Mouse (Mus musculus) embryonic fibroblast, embryonic 13.5 days (primary cell): ENCODE measurements around the gene Tmem189. TPM values are rescaled to one million over a fixed set of nuclear protein-coding genes. Genes with fewer than 3 reads are reported as not detected.
A peak's percentile ranks its signal among the peaks of the same experiment; 100 is the strongest.

Experiments
- H3K27ac ChIP-seq: 2 replicates; pipeline ENCODE4 v1.5.1; 2012; ENCODE audit warnings: low read length, control low read depth, inconsistent platforms; ENCODE audit not compliant: insufficient read depth
- H3K4me1 ChIP-seq: 2 replicates; pipeline ENCODE4 v1.6.1; 2011; ENCODE audit warnings: low read length; ENCODE audit not compliant: control insufficient read depth, insufficient read depth
- H3K4me3 ChIP-seq: 2 replicates; pipeline ENCODE4 v1.5.1; 2011; ENCODE audit warnings: mild to moderate bottlenecking, control low read depth, low read length; ENCODE audit not compliant: insufficient read depth
- CTCF ChIP-seq: IDR thresholded peaks from 2 replicates; pipeline ENCODE4 v1.5.1; 2011; ENCODE audit warnings: mild to moderate bottlenecking, control low read depth, low read length, moderate library complexity, borderline replicate concordance; ENCODE audit not compliant: insufficient read depth
- POLR2A ChIP-seq: IDR thresholded peaks from 2 replicates; pipeline ENCODE4 v1.6.1; 2011; ENCODE audit warnings: low read depth, mild to moderate bottlenecking, control low read depth, low read length, moderate library complexity
- polyA plus RNA-seq: library from polyadenylated mRNA; stranded (reverse); fragments of >200 nt; gene quantifications from 2 replicates; pipeline ENCODE4 v1.2.4, GENCODE M21; 2011; ENCODE audit warnings: low read depth; ENCODE audit not compliant: missing spikeins, insufficient read length

Tmem189 gene
- polyA plus RNA-seq, 1 experiment, result 31.3 TPM

DNA sequence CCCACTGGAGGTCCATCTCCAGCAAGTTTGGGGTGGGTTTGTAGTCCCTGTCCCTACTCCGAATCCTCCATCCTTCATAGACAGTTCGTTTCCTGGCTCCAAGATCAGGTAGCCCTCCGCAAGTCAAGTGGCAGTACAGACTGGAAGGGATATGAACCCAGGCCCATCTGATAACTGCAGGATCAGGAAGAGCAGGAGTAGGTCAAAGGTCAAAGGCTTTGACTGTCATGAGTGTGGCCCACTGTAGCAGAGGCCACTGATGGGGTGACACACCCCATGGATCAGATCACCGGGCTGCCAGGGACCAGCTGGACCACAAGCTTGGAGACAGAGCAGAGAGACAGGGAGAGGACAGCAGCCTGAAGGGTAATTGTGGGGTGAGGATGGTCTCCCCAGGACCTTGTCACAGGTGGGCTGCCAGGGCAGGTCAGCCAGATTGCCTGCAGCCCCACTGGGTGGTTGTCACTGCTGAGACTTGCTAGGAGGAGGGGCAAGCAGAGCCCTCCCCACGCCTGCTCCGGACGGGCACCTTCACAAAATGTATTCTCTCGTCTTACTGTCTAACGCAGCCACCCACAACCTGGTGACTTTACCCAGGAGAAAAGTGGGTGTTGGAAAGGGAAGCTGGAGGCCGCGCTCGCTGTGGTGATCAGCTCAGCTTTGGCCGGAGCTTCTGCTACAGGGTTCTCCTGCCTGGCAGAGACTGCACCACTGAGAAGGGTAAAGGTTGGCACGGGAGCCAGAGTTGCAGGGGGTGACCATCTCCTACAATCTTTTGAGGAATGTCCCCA is 2.4 kb upstream of the Tmem189 start:
- Histone ChIP-seq H3K4me1 (no peaks in the 10 kb centered on the region; the same call in 1 of the 2 replicates), H3K4me3 (peak overlapping the region; percentile 68)

DNA sequence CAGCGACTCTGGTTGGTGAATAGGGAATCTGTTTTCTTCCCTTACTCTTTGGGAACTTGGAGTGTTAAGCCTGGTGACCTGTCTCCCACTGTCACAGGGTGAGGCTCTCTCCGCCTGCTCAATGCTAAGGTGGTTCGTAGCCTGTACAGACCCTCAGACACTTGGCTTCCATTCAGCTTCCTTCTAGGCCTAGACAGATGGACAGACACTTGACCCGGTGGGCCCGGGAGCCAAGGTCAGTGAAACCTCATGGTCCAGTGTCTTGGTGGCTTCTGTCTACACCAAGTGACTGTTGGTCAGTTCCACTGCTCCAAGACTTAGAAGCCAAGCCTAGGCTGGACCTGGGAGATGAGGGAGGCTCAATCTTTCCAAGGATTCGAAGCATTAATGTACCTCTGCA is 1.8 kb upstream of the Tmem189 start:
- Histone ChIP-seq H3K27ac (peak overlapping the region; percentile 69), H3K4me1 (no peaks in the 10 kb centered on the region; the same call in 1 of the 2 replicates), H3K4me3 (peak overlapping the region; percentile 68)
- TF ChIP-seq CTCF, result no peak
- TF ChIP-seq POLR2A, result no peak

More for the DNA sequence above, 2.4 kb upstream of the Tmem189 start:
- TF ChIP-seq POLR2A (peak; percentile 12; the same call in 1 of the 2 replicates), CTCF (no peak)
- peak overlapping the region; percentile 69 for H3K27ac ChIP-seq

- TF ChIP-seq CTCF (no peak), POLR2A (no peak; the same call in 1 of the 2 replicates)
- Histone ChIP-seq H3K4me3 (peak overlapping the region; percentile 68), H3K4me1 (no peaks in the 10 kb centered on the region; the same call in 1 of the 2 replicates), H3K27ac (peak overlapping the region; percentile 69)
These were observed 1.3 kb upstream of the Tmem189 start for GRCm38 (mm10) chr2:167690962-167691311.

GRCm38 (mm10) chr2:167690219-167690961 is 768 bp upstream of the Tmem189 start:
- peak overlapping the region; percentile 77 for H3K4me3 ChIP-seq
- TF ChIP-seq CTCF, result no peak
- no peak; the same call in 1 of the 2 replicates for TF ChIP-seq POLR2A
- no peaks in the 10 kb centered on the region; the same call in 1 of the 2 replicates for H3K4me1 ChIP-seq
- H3K27ac ChIP-seq, result peak overlapping the region; percentile 92

- TF ChIP-seq CTCF (peak; percentile 43; the same call in 1 of the 2 replicates), POLR2A (peak; percentile 94)
- Histone ChIP-seq H3K4me1 (no peaks in the 10 kb centered on the region; the same call in 1 of the 2 replicates), H3K27ac (peak within 1 kb of the TSS; percentile 92), H3K4me3 (peak within 1 kb of the TSS; percentile 77)
These were observed 847 bp downstream of the Tmem189 start, which contains the start of gene Cebpb for GRCm38 (mm10) chr2:167688498-167689451. Cebpb (plus strand) TSS chr2:167688915.

DNA sequence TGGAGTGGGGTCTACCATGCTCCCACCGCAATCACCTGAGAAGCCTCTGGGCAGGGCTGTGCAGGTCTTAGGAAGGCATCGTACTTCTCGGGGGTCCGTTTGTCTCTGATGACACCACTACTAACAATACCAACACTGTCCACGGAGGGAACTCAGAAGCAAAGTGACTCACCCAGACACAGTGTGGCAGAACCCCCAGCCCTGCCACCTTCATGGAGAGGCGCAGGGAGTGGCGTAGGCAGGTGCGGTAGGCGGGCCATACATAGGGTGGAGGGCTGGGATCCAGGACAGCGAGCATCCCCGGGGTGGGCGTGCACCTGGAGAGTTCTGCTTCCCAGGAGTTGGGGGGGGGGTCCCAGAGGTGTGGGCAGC is 1.5 kb downstream of the Tmem189 start:
- H3K27ac ChIP-seq, result no peak overlapping the region
- no peak for TF ChIP-seq CTCF
- TF ChIP-seq POLR2A, result no peak
- no peak overlapping the region; the same call in 1 of the 2 replicates for H3K4me3 ChIP-seq
- H3K4me1 ChIP-seq, result peaks cover 3% of the 10 kb centered on the region; the same call in 1 of the 2 replicates

DNA sequence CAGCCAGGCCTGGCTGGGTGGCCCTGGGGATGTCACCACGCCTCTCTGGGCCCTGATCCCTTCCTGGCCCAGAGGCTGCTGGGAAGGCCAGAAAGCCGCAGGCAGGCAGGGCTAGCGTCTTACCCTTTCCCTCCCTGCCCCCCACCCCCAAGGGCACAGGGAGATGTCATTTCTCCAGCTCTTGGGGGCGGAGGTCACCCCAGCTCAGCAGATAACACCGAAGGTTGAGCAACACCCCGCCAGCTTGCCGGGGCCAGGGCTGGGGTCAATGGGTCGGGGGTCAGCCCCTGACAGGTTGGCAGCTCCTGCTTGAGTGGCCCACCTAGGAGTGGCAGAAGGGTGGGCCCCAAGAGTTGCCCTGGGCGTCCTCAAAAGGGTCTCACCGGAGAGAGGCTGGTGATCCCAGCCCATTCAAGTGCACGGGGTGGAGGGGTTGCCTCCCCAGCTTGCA is 1.9 kb downstream of the Tmem189 start:
- no peak overlapping the region for H3K4me3 ChIP-seq
- TF ChIP-seq CTCF (no peak), POLR2A (no peak)
- peaks cover 3% of the 10 kb centered on the region; the same call in 1 of the 2 replicates for H3K4me1 ChIP-seq
- H3K27ac ChIP-seq, result no peak overlapping the region

DNA sequence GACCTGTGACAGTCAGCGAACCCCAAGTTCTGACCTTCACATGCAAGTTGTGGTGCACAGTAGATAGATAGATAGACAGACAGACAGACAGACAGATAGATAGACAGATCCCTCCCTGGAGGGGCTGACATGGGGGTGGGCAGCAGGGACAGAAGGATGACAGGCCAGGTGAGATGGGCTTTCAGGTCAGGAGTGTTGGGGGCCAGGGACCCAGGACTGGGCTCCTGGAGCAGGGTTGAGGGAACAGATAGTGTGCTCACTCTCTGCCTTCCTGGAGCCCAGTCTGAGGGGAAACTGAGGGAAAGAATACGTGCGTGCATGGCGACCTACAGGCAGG is 2.4 kb downstream of the Tmem189 start:
- TF ChIP-seq POLR2A (no peak), CTCF (no peak)
- Histone ChIP-seq H3K4me3 (no peak overlapping the region), H3K27ac (no peak overlapping the region), H3K4me1 (peaks cover 3% of the 10 kb centered on the region; the same call in 1 of the 2 replicates)

DNA sequence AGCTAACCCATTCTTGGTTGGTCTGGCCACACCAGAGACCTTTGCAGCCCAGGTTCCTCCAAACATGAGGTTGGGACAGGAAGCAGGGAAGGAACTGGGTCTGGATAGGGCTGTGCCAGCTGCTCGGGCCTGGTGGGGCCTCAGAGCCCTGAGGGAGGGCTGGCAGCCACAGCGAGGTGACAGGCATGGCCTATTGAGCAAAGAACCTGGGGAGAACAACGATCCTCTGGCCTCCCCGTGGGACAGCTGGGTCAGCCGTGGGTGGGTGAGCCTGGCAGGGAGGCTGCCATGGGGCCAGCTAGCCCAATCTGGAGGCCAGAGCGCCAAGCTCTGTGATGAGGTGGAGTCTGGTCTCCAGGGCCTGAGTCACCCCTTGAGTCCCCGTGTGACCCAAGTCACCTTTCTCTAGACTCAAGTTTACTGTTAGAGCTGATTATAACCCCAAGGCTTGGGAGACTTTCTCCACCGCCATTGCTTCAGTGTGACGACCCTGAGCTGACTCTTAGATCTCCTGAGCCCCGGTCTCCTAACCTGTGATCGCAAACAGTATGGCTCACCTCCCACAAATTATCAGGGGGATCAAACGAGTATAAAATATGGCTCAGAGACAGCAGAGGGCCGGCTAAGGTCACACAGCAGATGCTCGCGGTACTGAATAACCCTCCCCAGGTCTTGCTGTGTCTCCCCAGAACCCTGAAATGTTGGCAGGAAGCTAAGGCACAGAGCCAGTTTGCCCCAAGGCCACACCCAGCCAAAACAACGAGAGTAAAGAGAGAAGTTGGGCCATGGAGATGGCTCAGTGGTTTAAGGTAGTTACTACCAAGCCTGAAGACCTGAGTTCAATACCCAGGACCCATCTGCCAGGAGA is 3.0 kb downstream of the Tmem189 start:
- peak overlapping the region; percentile 4; the same call in 1 of the 2 replicates for H3K27ac ChIP-seq
- TF ChIP-seq CTCF (no peak), POLR2A (no peak)

More for the DNA sequence above, 3.0 kb downstream of the Tmem189 start:
- peaks cover 3% of the 10 kb centered on the region; the same call in 1 of the 2 replicates for H3K4me1 ChIP-seq
- H3K4me3 ChIP-seq, result no peak overlapping the region
